Mouse (Mus musculus) layer of hippocampus, adult 2 months (tissue): ENCODE results near the gene Vmn1r117. TPM values are rescaled to one million over a fixed set of nuclear protein-coding genes. Genes with fewer than 3 reads are reported as not detected.
"Not testable (repeated sequence)": the region's sequence is repeated elsewhere in the genome, so short reads cannot be mapped to it uniquely, and the experiment has no call there.

ENCODE experiments used
- DNase-seq, 2 experiments: peaks; one replicate each; pipeline ENCODE4 v3.0.0; 2022; ENCODE audit warnings: low spot score in 2 of 2
- H3K27ac ChIP-seq: fragments of 200-600 bp; 2 replicates; pipeline ENCODE4 v1.8.1; 2022
- H3K4me3 ChIP-seq: fragments of 200-600 bp; 2 replicates; pipeline ENCODE4 v1.8.1; 2022; ENCODE audit warnings: mild to moderate bottlenecking
- long read RNA-seq, 2 experiments: library from polyadenylated mRNA; stranded (forward); transcript quantifications; one replicate each; pipeline ENCODE4 v2.0.0; 2021; ENCODE audit warnings: borderline mapping rate in 2 of 2
- total RNA-seq, 2 experiments: library from RNA; stranded (reverse); gene quantifications; 2 replicates each; pipeline ENCODE4 v1.2.3; 2021

Gene Vmn1r117
- not detected for total RNA-seq
- long read RNA-seq, experiment 1, result 0 reads
- long read RNA-seq, experiment 2, result 0 reads

- not testable (repeated sequence) for H3K4me3 ChIP-seq, DNase-seq, H3K27ac ChIP-seq
These were observed at the start of gene Vmn1r117 for GRCm38 (mm10) chr7:20884021-20884420. Gene Vmn1r117, minus strand, starts transcription at chr7:20884121.

GRCm38 (mm10) chr7:20912247-20912646 is 28.3 kb upstream of the Vmn1r117 start, which contains the start of gene Vmn1r118:
Gene Vmn1r118, minus strand, starts transcription at chr7:20912347.
- not testable (repeated sequence) for DNase-seq, H3K4me3 ChIP-seq, H3K27ac ChIP-seq

DNA sequence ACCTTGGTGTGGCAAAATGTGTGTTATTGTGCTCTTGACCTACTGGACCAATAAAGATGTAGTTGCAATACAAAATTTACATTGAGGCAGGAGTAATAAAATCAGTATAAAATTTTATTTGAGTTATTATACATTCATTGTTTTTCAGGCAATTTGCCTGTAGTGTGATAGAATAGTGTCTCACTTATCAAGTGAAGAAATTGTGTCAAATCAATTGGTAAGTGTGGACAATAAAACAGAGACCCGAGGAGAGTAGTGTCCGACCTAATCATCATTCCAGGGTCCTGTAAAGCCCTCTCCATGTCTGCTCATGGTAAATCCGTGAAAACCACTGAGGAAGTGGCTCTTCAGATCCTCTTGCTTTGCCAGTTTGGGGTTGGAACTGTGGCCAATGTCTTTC is 12.0 kb downstream of the Vmn1r117 start, which contains the start of gene Vmn1r116:
Gene Vmn1r116, plus strand, starts transcription at position 301 of the 400 bp plus-strand sequence.
- not testable (repeated sequence) for H3K27ac ChIP-seq, DNase-seq, H3K4me3 ChIP-seq

- DNase-seq, result not testable (repeated sequence)
These were observed 39.0 kb downstream of the Vmn1r117 start, which contains the start of gene Vmn1r115 for GRCm38 (mm10) chr7:20844885-20845284. Gene Vmn1r115, minus strand, starts transcription at chr7:20844985.

More at GRCm38 (mm10) chr7:20844885-20845284, 39.0 kb downstream of the Vmn1r117 start, which contains the start of gene Vmn1r115:
- H3K27ac ChIP-seq, H3K4me3 ChIP-seq: not testable (repeated sequence)

Other genes with a start within 250 kb of the Vmn1r117 start
- gene Vmn1r107, start 215.2 kb downstream of the Vmn1r117 start, total RNA-seq, result not detected
- not detected for gene Vmn1r111, start 180.9 kb downstream of the Vmn1r117 start, total RNA-seq
- gene Gm10668, start 153.5 kb downstream of the Vmn1r117 start, total RNA-seq, result not detected
- not detected for gene Vmn1r112, start 112.9 kb downstream of the Vmn1r117 start, total RNA-seq
- not detected for gene Vmn1r113, start 96.8 kb downstream of the Vmn1r117 start, total RNA-seq
- gene Vmn1r114, start 71.9 kb downstream of the Vmn1r117 start, total RNA-seq, result not detected
- gene Vmn1r115, start 39.1 kb downstream of the Vmn1r117 start, total RNA-seq, result not detected
- gene Vmn1r116, start 11.9 kb downstream of the Vmn1r117 start, total RNA-seq, result not detected
- not detected for gene Vmn1r118, start 28.2 kb upstream of the Vmn1r117 start, total RNA-seq
- gene Vmn1r119, start 128.3 kb upstream of the Vmn1r117 start, total RNA-seq, result not detected
- gene Vmn1r120, start 169.7 kb upstream of the Vmn1r117 start, total RNA-seq, result not detected
- not detected for gene Vmn1r121, start 214.4 kb upstream of the Vmn1r117 start, total RNA-seq